Mouse (Mus musculus): ENCODE measurements around the gene Nelfa. TPM values are rescaled to one million over a fixed set of nuclear protein-coding genes. Genes with fewer than 3 reads are reported as not detected.

The Nelfa gene
- 17.4 TPM for polyA plus RNA-seq (2015; fragmentation: Illumina TruSeq; extraction: RNeasy Lipid Tissue Mini Kit (QIAGEN cat#74804); ENCODE audit: low read depth, low replicate concordance)

GRCm38 (mm10) chr5:33936120-33936707, at the start of gene Nelfa:
Gene Nelfa, minus strand, starts transcription at chr5:33936413.

GRCm38 (mm10) chr5:33983309-33984121, 47.3 kb upstream of the Nelfa start, which contains the start of gene Gm1673:
Gene Gm1673, plus strand, starts transcription at chr5:33983433.

Other genes with a start within 250 kb of the Nelfa start
- gene Fgfr3, start 214.7 kb downstream of the Nelfa start, polyA plus RNA-seq (2015; fragmentation: Illumina TruSeq; extraction: RNeasy Lipid Tissue Mini Kit (QIAGEN cat#74804); ENCODE audit: low read depth, low replicate concordance) = 96.3 TPM
- 51.3 TPM for gene Letm1, start 153.6 kb downstream of the Nelfa start, polyA plus RNA-seq (2015; fragmentation: Illumina TruSeq; extraction: RNeasy Lipid Tissue Mini Kit (QIAGEN cat#74804); ENCODE audit: low read depth, low replicate concordance)
- 47.8 TPM for gene Nsd2, start 115.7 kb downstream of the Nelfa start, polyA plus RNA-seq (2015; fragmentation: Illumina TruSeq; extraction: RNeasy Lipid Tissue Mini Kit (QIAGEN cat#74804); ENCODE audit: low read depth, low replicate concordance)
- 71.3 TPM for gene Gm1673, start 47.0 kb upstream of the Nelfa start, polyA plus RNA-seq (2015; fragmentation: Illumina TruSeq; extraction: RNeasy Lipid Tissue Mini Kit (QIAGEN cat#74804); ENCODE audit: low read depth, low replicate concordance)
- gene Nat8l, start 59.6 kb upstream of the Nelfa start, polyA plus RNA-seq (2015; fragmentation: Illumina TruSeq; extraction: RNeasy Lipid Tissue Mini Kit (QIAGEN cat#74804); ENCODE audit: low read depth, low replicate concordance) = 138 TPM
- 0.88 TPM for gene Poln, start 233.0 kb upstream of the Nelfa start, polyA plus RNA-seq (2015; fragmentation: Illumina TruSeq; extraction: RNeasy Lipid Tissue Mini Kit (QIAGEN cat#74804); ENCODE audit: low read depth, low replicate concordance)
- gene Haus3, start 233.1 kb upstream of the Nelfa start, polyA plus RNA-seq (2015; fragmentation: Illumina TruSeq; extraction: RNeasy Lipid Tissue Mini Kit (QIAGEN cat#74804); ENCODE audit: low read depth, low replicate concordance) = 9.1 TPM

All from brain, adult 10 weeks (tissue).